Comparison of ENCODE assay signal across 8 mouse cellular contexts in the genomic region with DNA sequence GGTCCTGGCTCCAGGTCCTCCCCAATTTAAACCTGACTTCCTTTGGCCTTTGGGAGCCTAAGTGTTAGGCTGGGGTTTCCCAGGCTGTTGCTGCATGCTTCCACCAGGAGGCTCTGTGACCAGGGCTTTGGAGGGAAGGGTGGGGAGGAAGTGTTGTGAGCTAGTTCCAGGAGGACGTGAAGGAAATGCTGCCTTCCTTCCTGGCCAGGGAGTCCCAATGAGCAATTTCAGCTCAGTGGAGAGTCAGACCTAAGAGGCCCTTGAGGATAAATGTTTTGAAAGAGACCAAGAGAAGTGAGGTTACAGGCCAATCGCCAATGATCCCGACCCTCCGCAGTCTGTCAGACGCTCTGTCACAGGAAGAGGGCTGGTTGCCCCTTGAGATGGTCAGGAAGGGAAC. TPM values are rescaled to one million over a fixed set of nuclear protein-coding genes. Genes with fewer than 3 reads are reported as not detected.
A peak's percentile ranks its signal among the peaks of the same experiment; 100 is the strongest.
DNase-seq lines count a peak whose midpoint lies in the region; ATAC-seq and TF ChIP-seq lines count a peak whose summit lies in the region.

No protein-coding gene starts in this region.

- H3K36me3 ChIP-seq in embryonic facial prominence, embryonic 10.5 days (replicated peaks): no peaks in the 10 kb centered on the region
- H3K36me3 ChIP-seq in limb, embryonic 14.5 days (ENCODE audit: control insufficient read depth, insufficient read depth, low read length): no peaks in the 10 kb centered on the region
- no peaks in the 10 kb centered on the region for H3K36me3 ChIP-seq in midbrain, postnatal 0 days (ENCODE audit: insufficient read depth, low read length)

- DNase-seq in 416B (ENCODE audit: low read depth): peak; percentile 76
- DNase-seq in adrenal gland, adult 18-20 months (ENCODE audit: low spot score in 2 of 2): peak; percentile 67 to 69
- DNase-seq in embryonic facial prominence, embryonic 10.5 days (ENCODE audit: low spot score): peak; percentile 58
- peak; percentile 99 for DNase-seq in heart, adult 11 months
- DNase-seq in kidney, adult 11 months: peak; percentile 76
- DNase-seq in limb, embryonic 14.5 days (ENCODE audit: low spot score): peak; percentile 55
- DNase-seq in midbrain, postnatal 0 days (ENCODE audit: low spot score): peak; percentile 32
- DNase-seq in testis, postnatal 14 days (ENCODE audit: low spot score): peak; percentile 56

- peak overlapping the region; percentile 4; the same call in 1 of the 2 replicates for H3K9ac ChIP-seq in limb, embryonic 14.5 days (ENCODE audit: low read depth, low read length, severe bottlenecking)
- H3K9ac ChIP-seq in midbrain, postnatal 0 days (replicated peaks; ENCODE audit: low read length, poor library complexity, severe bottlenecking): no peak overlapping the region

- peaks cover 36% of the 10 kb centered on the region for H3K27me3 ChIP-seq in embryonic facial prominence, embryonic 10.5 days (replicated peaks; ENCODE audit: low read depth, poor library complexity, severe bottlenecking)
- H3K27me3 ChIP-seq in limb, embryonic 14.5 days (ENCODE audit: control insufficient read depth, insufficient read depth, low read length): no peaks in the 10 kb centered on the region
- no peaks in the 10 kb centered on the region for H3K27me3 ChIP-seq in midbrain, postnatal 0 days (ENCODE audit: insufficient read depth, low read length)

- peaks cover 28% of the 10 kb centered on the region for H3K4me1 ChIP-seq in embryonic facial prominence, embryonic 10.5 days
- H3K4me1 ChIP-seq in limb, embryonic 14.5 days (ENCODE audit: control insufficient read depth, insufficient read depth, low read length): 0 out of 2 replicates have a peak, but pooled peaks cover 3% of the 10 kb centered on the region
- no peaks in the 10 kb centered on the region for H3K4me1 ChIP-seq in midbrain, postnatal 0 days (ENCODE audit: insufficient read depth, low read length)

- WGBS in embryonic facial prominence, embryonic 10.5 days: 28% methylated on average over 5 of the region's 5 CpGs
- 25% methylated on average over 5 of the region's 5 CpGs for WGBS in limb, embryonic 14.5 days
- WGBS in midbrain, postnatal 0 days: 32% methylated on average over 5 of the region's 5 CpGs

- no peak overlapping the region for H3K27ac ChIP-seq in embryonic facial prominence, embryonic 10.5 days (replicated peaks)
- H3K27ac ChIP-seq in limb, embryonic 14.5 days (replicated peaks; ENCODE audit: low read depth, low read length): no peak overlapping the region
- no peak overlapping the region for H3K27ac ChIP-seq in midbrain, postnatal 0 days (ENCODE audit: low read depth, low read length)

- H3K9me3 ChIP-seq in embryonic facial prominence, embryonic 10.5 days: no peaks in the 10 kb centered on the region
- no peaks in the 10 kb centered on the region for H3K9me3 ChIP-seq in limb, embryonic 14.5 days (ENCODE audit: control insufficient read depth, low read length)
- H3K9me3 ChIP-seq in midbrain, postnatal 0 days (ENCODE audit: low read length): no peaks in the 10 kb centered on the region

- peak; percentile 67 for ATAC-seq in limb, embryonic 14.5 days (ENCODE audit: low FRiP score, low read depth)
- ATAC-seq in midbrain, postnatal 0 days (ENCODE audit: low FRiP score): no peak

- TF ChIP-seq CTCF in midbrain, postnatal 0 days (IDR thresholded peaks at IDR 0.05): peak; percentile 82

- H3K4me3 ChIP-seq in embryonic facial prominence, embryonic 10.5 days: peak overlapping the region; percentile 33
- H3K4me3 ChIP-seq in limb, embryonic 14.5 days (replicated peaks; ENCODE audit: low read length): no peak overlapping the region
- H3K4me3 ChIP-seq in midbrain, postnatal 0 days (ENCODE audit: low read depth, low read length): no peak overlapping the region

- TF ChIP-seq POLR2A in limb, embryonic 14.5 days (IDR thresholded peaks at IDR 0.05; ENCODE audit: borderline replicate concordance, extremely low read depth, insufficient read depth, insufficient read length): no peak

- H3K4me2 ChIP-seq in limb, embryonic 14.5 days (replicated peaks; ENCODE audit: low read depth, low read length, severe bottlenecking): peak overlapping the region; percentile 22
- H3K4me2 ChIP-seq in midbrain, postnatal 0 days (ENCODE audit: low read depth, low read length, poor library complexity, severe bottlenecking): no peak overlapping the region

RNA-seq across cellular contexts. Expression of gene Marc2, which starts 7.1 kb away (rescaled TPM):
- total RNA-seq in adrenal gland, adult 18-20 months (2021): 100 to 1,000 TPM; 381 to 428 TPM
- polyA plus RNA-seq in embryonic facial prominence, embryonic 10.5 days (2016; fragmentation: Nextera tagmentation; extraction: Ambion mirVana): 78.9 and 82.0 TPM in 2 replicates
- polyA plus RNA-seq in limb, embryonic 14.5 days (2012; rRNA removed): 59.9 and 68.7 TPM in 2 replicates
- polyA plus RNA-seq in limb, embryonic 14.5 days (2014; fragmentation: Nextera tagmentation; extraction: Ambion mirVana): 232 and 239 TPM in 2 replicates
- total RNA-seq in midbrain, postnatal 0 days (2014; rRNA removed): 46.3 and 56.1 TPM in 2 replicates
- polyA plus RNA-seq in midbrain, postnatal 0 days (2015; fragmentation: Nextera tagmentation; extraction: Ambion mirVana): 121 and 124 TPM in 2 replicates

RNA-seq across cellular contexts. Expression of gene C130074G19Rik, which starts 29.7 kb away (rescaled TPM):
- 10 to 100 TPM; 32.3 to 64.9 TPM for total RNA-seq in adrenal gland, adult 18-20 months (2021)
- polyA plus RNA-seq in embryonic facial prominence, embryonic 10.5 days (2016; fragmentation: Nextera tagmentation; extraction: Ambion mirVana): 0.49 and 0.64 TPM in 2 replicates
- polyA plus RNA-seq in limb, embryonic 14.5 days (2012; rRNA removed): 7.3 and 9.7 TPM in 2 replicates
- polyA plus RNA-seq in limb, embryonic 14.5 days (2014; fragmentation: Nextera tagmentation; extraction: Ambion mirVana): 1.8 TPM in 2 replicates
- 6.6 and 7.1 TPM in 2 replicates for total RNA-seq in midbrain, postnatal 0 days (2014; rRNA removed)
- 0.55 and 0.85 TPM in 2 replicates for polyA plus RNA-seq in midbrain, postnatal 0 days (2015; fragmentation: Nextera tagmentation; extraction: Ambion mirVana)

RNA-seq across cellular contexts. Expression of gene Marc1, which starts 42.2 kb away (rescaled TPM):
- total RNA-seq in adrenal gland, adult 18-20 months (2021): 10 to 100 TPM in 1 of 2 experiments, 1 to 10 TPM in 1; 6.1 to 19.0 TPM
- polyA plus RNA-seq in embryonic facial prominence, embryonic 10.5 days (2016; fragmentation: Nextera tagmentation; extraction: Ambion mirVana): 0.07 TPM in 1 of 2 replicates, not detected in the other
- polyA plus RNA-seq in limb, embryonic 14.5 days (2012; rRNA removed): 0.13 and 0.15 TPM in 2 replicates
- 0.11 TPM in 1 of 2 replicates, not detected in the other for polyA plus RNA-seq in limb, embryonic 14.5 days (2014; fragmentation: Nextera tagmentation; extraction: Ambion mirVana)
- 0.55 TPM in 1 of 2 replicates, not detected in the other for total RNA-seq in midbrain, postnatal 0 days (2014; rRNA removed)
- 0.21 and 0.25 TPM in 2 replicates for polyA plus RNA-seq in midbrain, postnatal 0 days (2015; fragmentation: Nextera tagmentation; extraction: Ambion mirVana)

Comparison
In these comparisons a context has a peak if more than half of its experiments do, and no peak if none do; other contexts are left out.
1. DNase-seq: peak in every context shown above with its lines; median percentile 99 in heart, adult 11 months; 76 in 416B; 76 in kidney, adult 11 months; 68 in adrenal gland, adult 18-20 months; 58 in embryonic facial prominence, embryonic 10.5 days; 56 in testis, postnatal 14 days; 55 in limb, embryonic 14.5 days; 32 in midbrain, postnatal 0 days.